Mouse (Mus musculus): Measurements from ENCODE around the gene Rnf40. TPM values are rescaled to one million over a fixed set of nuclear protein-coding genes. Genes with fewer than 3 reads are reported as not detected.
"Not testable (repeated sequence)": the region's sequence is repeated elsewhere in the genome, so short reads cannot be mapped to it uniquely, and the experiment has no call there.

The Rnf40 gene
- polyA plus RNA-seq, 1 experiment from 2014 or later, result 44.1 TPM

DNA sequence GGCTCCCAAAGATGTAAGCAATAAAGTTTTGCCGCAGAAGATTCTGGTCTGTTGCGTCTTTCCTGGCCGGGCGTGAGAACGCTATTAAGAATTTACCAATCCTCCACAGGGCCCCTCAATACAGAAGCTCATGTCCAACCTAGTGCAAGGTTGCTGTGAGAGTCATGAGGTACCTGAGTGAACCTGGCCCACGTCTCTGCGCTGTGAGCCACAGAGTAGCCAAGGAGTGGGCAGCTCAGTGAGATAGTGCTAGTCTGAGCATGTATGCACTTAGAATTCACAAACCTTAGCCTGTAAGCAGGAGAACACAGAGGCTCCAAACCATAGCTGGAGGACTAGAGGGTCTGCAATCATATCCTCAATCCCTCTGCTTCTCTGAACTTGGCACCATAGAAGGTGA lies 37.5 kb downstream of the Rnf40 start:
- peak overlapping the region; percentile 12; the same call in 1 of the 2 replicates for H3K4me2 ChIP-seq
- DNase-seq (ENCODE audit: low spot score) (no peak), ATAC-seq (replicated peaks; ENCODE audit: low FRiP score) (0 out of 2 replicates have a peak, but pooled peaks have one; percentile 4)
- H3K36me3 ChIP-seq (ENCODE audit: control insufficient read depth, insufficient read depth, low read length), result no peaks in the 10 kb centered on the region
- H3K9me3 ChIP-seq (ENCODE audit: control insufficient read depth, low read length), result no peaks in the 10 kb centered on the region
- WGBS, result 96% methylated on average over 7 of the region's 7 CpGs
- H3K4me3 ChIP-seq (ENCODE audit: low read depth, low read length), result no peak overlapping the region
- no peak overlapping the region for H3K27ac ChIP-seq (ENCODE audit: low read depth, low read length)
- no peaks in the 10 kb centered on the region for H3K27me3 ChIP-seq (replicated peaks; ENCODE audit: control insufficient read depth, insufficient read depth, low read length)
- no peak overlapping the region for H3K9ac ChIP-seq (ENCODE audit: low read depth, low read length)
- H3K4me1 ChIP-seq (replicated peaks; ENCODE audit: control insufficient read depth, insufficient read depth, low read length), result peaks cover 10% of the 10 kb centered on the region

GRCm38 (mm10) chr7:127626471-127626870 lies 37.9 kb downstream of the Rnf40 start:
- WGBS, result 42% methylated on average over 4 of the region's 4 CpGs
- DNase-seq (ENCODE audit: low spot score) (no peak), ATAC-seq (replicated peaks; ENCODE audit: low FRiP score) (peak; percentile 100)
- Histone ChIP-seq H3K9ac (ENCODE audit: low read depth, low read length) (no peak overlapping the region), H3K27ac (ENCODE audit: low read depth, low read length) (no peak overlapping the region), H3K4me2 (peak overlapping the region; percentile 12; the same call in 1 of the 2 replicates), H3K36me3 (ENCODE audit: control insufficient read depth, insufficient read depth, low read length) (no peaks in the 10 kb centered on the region), H3K4me3 (ENCODE audit: low read depth, low read length) (no peak overlapping the region), H3K27me3 (replicated peaks; ENCODE audit: control insufficient read depth, insufficient read depth, low read length) (no peaks in the 10 kb centered on the region), H3K9me3 (ENCODE audit: control insufficient read depth, low read length) (no peaks in the 10 kb centered on the region), H3K4me1 (replicated peaks; ENCODE audit: control insufficient read depth, insufficient read depth, low read length) (peaks cover 10% of the 10 kb centered on the region)

DNA sequence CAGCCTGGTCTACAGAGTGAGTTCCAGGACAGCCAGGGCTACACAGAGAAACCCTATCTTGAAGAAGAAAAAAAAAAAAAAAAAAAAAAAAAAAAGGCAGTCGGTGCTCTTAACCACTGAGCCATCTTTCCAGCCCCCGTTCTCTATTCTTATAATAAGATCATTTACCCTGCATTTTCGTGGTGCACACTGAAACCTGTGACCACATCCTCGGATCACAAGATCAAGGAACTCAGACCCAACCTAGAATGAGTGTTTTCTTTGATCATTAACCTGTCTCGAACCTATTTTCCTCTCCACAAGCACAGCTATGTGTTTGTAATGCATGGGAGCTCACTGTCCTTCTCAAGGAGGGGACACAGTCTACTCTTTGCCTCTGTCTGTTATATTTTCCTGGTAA lies 40.1 kb downstream of the Rnf40 start:
- H3K27ac ChIP-seq (ENCODE audit: low read depth, low read length), result no peak overlapping the region
- ATAC-seq (replicated peaks; ENCODE audit: low FRiP score), result no peak
- H3K4me2 ChIP-seq, result no peak overlapping the region
- no peak overlapping the region for H3K4me3 ChIP-seq (ENCODE audit: low read depth, low read length)
- H3K4me1 ChIP-seq (replicated peaks; ENCODE audit: control insufficient read depth, insufficient read depth, low read length), result peaks cover 10% of the 10 kb centered on the region
- no peak overlapping the region for H3K9ac ChIP-seq (ENCODE audit: low read depth, low read length)
- no peaks in the 10 kb centered on the region for H3K36me3 ChIP-seq (ENCODE audit: control insufficient read depth, insufficient read depth, low read length)
- DNase-seq (ENCODE audit: low spot score), result no peak
- WGBS, result 79% methylated on average over 5 of the region's 5 CpGs
- no peaks in the 10 kb centered on the region for H3K9me3 ChIP-seq (ENCODE audit: control insufficient read depth, low read length)
- H3K27me3 ChIP-seq (replicated peaks; ENCODE audit: control insufficient read depth, insufficient read depth, low read length), result no peaks in the 10 kb centered on the region

DNA sequence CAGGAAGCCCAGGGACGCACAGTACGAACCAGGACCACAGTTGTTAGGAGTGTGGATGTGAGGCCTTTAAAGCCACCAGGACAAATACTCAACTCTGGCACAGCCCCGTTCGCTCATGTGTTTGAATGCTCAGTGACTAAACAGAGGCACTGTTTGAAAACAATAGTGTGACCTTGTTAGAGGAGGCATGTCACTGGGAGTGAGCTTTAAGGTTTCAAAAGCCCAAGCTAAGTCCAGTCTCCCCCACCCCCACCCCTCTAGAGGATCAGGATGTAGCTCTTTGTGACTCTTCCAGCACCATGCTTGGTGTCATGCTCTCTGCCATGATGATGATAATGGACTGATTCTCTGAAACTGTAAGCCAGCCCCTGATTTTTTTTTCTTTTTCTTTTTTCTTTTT lies 42.8 kb downstream of the Rnf40 start:
- no peaks in the 10 kb centered on the region for H3K36me3 ChIP-seq (ENCODE audit: control insufficient read depth, insufficient read depth, low read length)
- H3K4me2 ChIP-seq, result no peak overlapping the region
- DNase-seq (ENCODE audit: low spot score), result no peak
- no peak for ATAC-seq (replicated peaks; ENCODE audit: low FRiP score)
- H3K27me3 ChIP-seq (replicated peaks; ENCODE audit: control insufficient read depth, insufficient read depth, low read length), result peaks cover 6% of the 10 kb centered on the region
- H3K4me1 ChIP-seq (replicated peaks; ENCODE audit: control insufficient read depth, insufficient read depth, low read length), result peaks cover 5% of the 10 kb centered on the region; the same call in 1 of the 2 replicates
- 88% methylated on average over 4 of the region's 4 CpGs for WGBS
- H3K27ac ChIP-seq (ENCODE audit: low read depth, low read length), result no peak overlapping the region
- no peaks in the 10 kb centered on the region for H3K9me3 ChIP-seq (ENCODE audit: control insufficient read depth, low read length)
- H3K4me3 ChIP-seq (ENCODE audit: low read depth, low read length), result no peak overlapping the region
- no peak overlapping the region for H3K9ac ChIP-seq (ENCODE audit: low read depth, low read length)

- peaks cover 23% of the 10 kb centered on the region for H3K27me3 ChIP-seq (replicated peaks; ENCODE audit: control insufficient read depth, insufficient read depth, low read length)
- peak overlapping the region; percentile 46 for H3K4me3 ChIP-seq (ENCODE audit: low read depth, low read length)
- WGBS, result 2% methylated on average over 27 of the region's 27 CpGs
- no peaks in the 10 kb centered on the region for H3K36me3 ChIP-seq (ENCODE audit: control insufficient read depth, insufficient read depth, low read length)
- H3K9me3 ChIP-seq (ENCODE audit: control insufficient read depth, low read length), result no peaks in the 10 kb centered on the region
- no peaks in the 10 kb centered on the region for H3K4me1 ChIP-seq (replicated peaks; ENCODE audit: control insufficient read depth, insufficient read depth, low read length)
- H3K9ac ChIP-seq (ENCODE audit: low read depth, low read length), result peak overlapping the region; percentile 45
- peak overlapping the region; percentile 62 for H3K4me2 ChIP-seq
- no peak; the same call in 1 of the 2 replicates for ATAC-seq (replicated peaks; ENCODE audit: low FRiP score)
- H3K27ac ChIP-seq (ENCODE audit: low read depth, low read length), result no peak overlapping the region
- peak; percentile 61 for DNase-seq (ENCODE audit: low spot score)
Observed at GRCm38 (mm10) chr7:127636963-127637362, 48.4 kb downstream of the Rnf40 start.

- Histone ChIP-seq H3K27ac (ENCODE audit: low read depth, low read length) (no peak overlapping the region), H3K36me3 (ENCODE audit: control insufficient read depth, insufficient read depth, low read length) (no peaks in the 10 kb centered on the region), H3K9ac (ENCODE audit: low read depth, low read length) (no peak overlapping the region), H3K4me2 (no peak overlapping the region), H3K9me3 (ENCODE audit: control insufficient read depth, low read length) (no peaks in the 10 kb centered on the region), H3K27me3 (replicated peaks; ENCODE audit: control insufficient read depth, insufficient read depth, low read length) (peaks cover 19% of the 10 kb centered on the region), H3K4me3 (ENCODE audit: low read depth, low read length) (no peak overlapping the region), H3K4me1 (replicated peaks; ENCODE audit: control insufficient read depth, insufficient read depth, low read length) (no peaks in the 10 kb centered on the region)
- WGBS, result 47% methylated on average over 4 of the region's 4 CpGs
- DNase-seq (ENCODE audit: low spot score) (no peak), ATAC-seq (replicated peaks; ENCODE audit: low FRiP score) (no peak)
Observed at GRCm38 (mm10) chr7:127641260-127641659, 52.7 kb downstream of the Rnf40 start.

DNA sequence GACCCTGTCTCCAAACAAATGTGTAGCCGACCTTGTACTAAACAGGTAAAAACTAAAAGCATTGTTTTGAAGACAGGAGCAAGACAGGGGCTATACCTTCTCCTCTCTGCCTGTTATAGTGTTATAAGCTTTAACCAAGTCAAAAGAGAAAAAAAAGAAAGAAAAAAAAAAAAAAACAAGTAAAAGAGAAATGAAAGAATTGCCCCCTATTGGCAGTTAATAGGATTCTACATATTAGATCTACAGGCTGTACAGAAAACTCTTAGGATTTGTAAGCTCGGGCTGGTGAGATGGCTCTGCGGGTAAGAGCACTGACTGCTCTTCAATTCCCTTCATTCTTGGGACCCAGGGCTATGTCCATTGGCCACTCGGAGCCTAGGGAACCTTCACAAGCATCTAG lies 53.7 kb downstream of the Rnf40 start:
- DNase-seq (ENCODE audit: low spot score), result no peak
- no peak for ATAC-seq (replicated peaks; ENCODE audit: low FRiP score)
- H3K4me2 ChIP-seq, result no peak overlapping the region
- WGBS, result 65% methylated on average over 4 of the region's 4 CpGs
- H3K36me3 ChIP-seq (ENCODE audit: control insufficient read depth, insufficient read depth, low read length), result no peaks in the 10 kb centered on the region
- no peaks in the 10 kb centered on the region for H3K4me1 ChIP-seq (replicated peaks; ENCODE audit: control insufficient read depth, insufficient read depth, low read length)
- peaks cover 9% of the 10 kb centered on the region for H3K27me3 ChIP-seq (replicated peaks; ENCODE audit: control insufficient read depth, insufficient read depth, low read length)
- no peak overlapping the region for H3K9ac ChIP-seq (ENCODE audit: low read depth, low read length)
- H3K4me3 ChIP-seq (ENCODE audit: low read depth, low read length), result no peak overlapping the region
- no peaks in the 10 kb centered on the region for H3K9me3 ChIP-seq (ENCODE audit: control insufficient read depth, low read length)
- no peak overlapping the region for H3K27ac ChIP-seq (ENCODE audit: low read depth, low read length)

DNA sequence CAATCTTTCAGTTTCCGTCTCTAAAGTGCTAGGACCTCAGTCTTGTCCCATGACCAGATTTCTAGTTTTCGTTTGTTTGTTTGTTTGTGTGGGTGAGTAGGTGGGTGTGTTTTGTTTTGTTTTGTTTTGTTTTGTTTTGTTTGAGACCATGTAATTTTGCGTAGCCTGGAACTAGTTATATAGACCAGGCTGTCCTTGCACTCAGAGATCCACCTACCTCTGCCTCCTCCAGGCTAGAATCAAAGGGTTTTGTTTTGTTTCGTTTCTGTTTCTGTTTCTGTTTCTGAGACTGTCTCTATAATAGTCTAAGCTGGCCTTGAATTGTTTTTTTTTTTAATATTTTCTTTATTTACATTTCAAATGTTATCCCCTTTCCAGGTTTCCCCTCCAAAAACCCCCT lies 57.8 kb downstream of the Rnf40 start:
- WGBS, result 75% methylated on average over 4 of the region's 4 CpGs
- ATAC-seq (replicated peaks; ENCODE audit: low FRiP score) (no peak), DNase-seq (ENCODE audit: low spot score) (no peak)
- no peak overlapping the region for H3K4me2 ChIP-seq
- no peaks in the 10 kb centered on the region for H3K4me1 ChIP-seq (replicated peaks; ENCODE audit: control insufficient read depth, insufficient read depth, low read length)
- no peaks in the 10 kb centered on the region for H3K36me3 ChIP-seq (ENCODE audit: control insufficient read depth, insufficient read depth, low read length)
- H3K9me3 ChIP-seq (ENCODE audit: control insufficient read depth, low read length), result no peaks in the 10 kb centered on the region
- no peak overlapping the region for H3K9ac ChIP-seq (ENCODE audit: low read depth, low read length)
- H3K27me3 ChIP-seq (replicated peaks; ENCODE audit: control insufficient read depth, insufficient read depth, low read length), result no peaks in the 10 kb centered on the region
- H3K27ac ChIP-seq (ENCODE audit: low read depth, low read length), result no peak overlapping the region
- H3K4me3 ChIP-seq (ENCODE audit: low read depth, low read length), result no peak overlapping the region

- not testable (repeated sequence) for H3K9ac ChIP-seq (ENCODE audit: low read depth, low read length); H3K36me3 ChIP-seq (ENCODE audit: control insufficient read depth, insufficient read depth, low read length); H3K4me2 ChIP-seq; DNase-seq (ENCODE audit: low spot score); H3K4me3 ChIP-seq (ENCODE audit: low read depth, low read length); H3K4me1 ChIP-seq (replicated peaks; ENCODE audit: control insufficient read depth, insufficient read depth, low read length); ATAC-seq (replicated peaks; ENCODE audit: low FRiP score); H3K27ac ChIP-seq (ENCODE audit: low read depth, low read length); H3K27me3 ChIP-seq (replicated peaks; ENCODE audit: control insufficient read depth, insufficient read depth, low read length); H3K9me3 ChIP-seq (ENCODE audit: control insufficient read depth, low read length)
- WGBS, result 79% methylated on average over 7 of the region's 7 CpGs
Observed at GRCm38 (mm10) chr7:127647576-127647975, 59.0 kb downstream of the Rnf40 start.
